Mouse (Mus musculus) bone marrow macrophage, adult 2 months (primary cell): ENCODE data around the gene Unc5cl.

Source experiments
- CTCF ChIP-seq: IDR thresholded peaks from 2 replicates; pipeline ENCODE4 v1.5.1; 2012; ENCODE audit warnings: low read depth, mild to moderate bottlenecking, low read length, moderate library complexity
- POLR2A ChIP-seq: IDR thresholded peaks from 2 replicates; pipeline ENCODE4 v1.6.1; 2012; ENCODE audit warnings: mild to moderate bottlenecking, low read depth, low read length, borderline replicate concordance

- no peak for TF ChIP-seq POLR2A
- no peak for TF ChIP-seq CTCF
Observed at GRCm38 (mm10) chr17:48509596-48509995, 54.9 kb downstream of the Unc5cl start.
